Mouse (Mus musculus): Measurements from ENCODE around the gene Osbpl2.

DNA sequence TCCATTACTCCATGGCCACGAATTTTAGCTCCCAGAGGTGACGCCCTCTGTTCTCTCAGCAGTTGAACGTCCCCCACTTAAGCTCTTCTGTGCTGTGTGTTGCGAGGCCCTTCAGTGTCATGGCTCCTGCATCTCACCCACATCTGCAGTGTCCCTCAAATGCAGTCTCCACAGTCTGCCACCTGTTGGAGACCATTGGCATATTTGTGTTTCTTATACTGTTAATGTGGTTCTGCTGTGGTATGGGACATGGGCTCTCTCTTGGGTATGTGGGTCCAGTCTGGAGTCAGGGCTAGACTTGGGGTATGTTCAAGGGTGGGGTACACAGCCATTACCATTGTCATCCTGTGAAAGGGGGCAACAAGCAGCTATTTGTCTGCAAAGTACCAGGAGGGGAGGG lies 54.1 kb downstream of the Osbpl2 start:
- TF ChIP-seq CTCF (IDR thresholded peaks at IDR 0.05; ENCODE audit: low read depth, low read length) = no peak
- TF ChIP-seq POLR2A (IDR thresholded peaks at IDR 0.05; ENCODE audit: extremely low read depth, insufficient read depth, low read length) = no peak

All from liver, adult 2 months (tissue).